18 mouse cellular contexts compared by ENCODE assay signal in genomic region chr1:24661551-24661950, GRCm38 (mm10). TPM values are rescaled to one million over a fixed set of nuclear protein-coding genes. Genes with fewer than 3 reads are reported as not detected.
DNase-seq lines count a peak whose midpoint lies in the region; ATAC-seq lines count a peak whose summit lies in the region.
"Had no signal": no experiment of that assay in that cellular context is flagged by ENCODE, and none has a peak within 500 bp of the region (broad histone marks: within the 10 kb centered on the region; RNA-seq: fewer than 3 reads in every experiment).

No protein-coding gene starts in this region.

- DNase-seq in heart, adult 11 months, result peak; percentile 46
- DNase-seq in layer of hippocampus, adult 8-10 months (ENCODE audit: low spot score in 2 of 2), result peak; percentile 88 to 92
- DNase-seq in left cerebral cortex, postnatal 14 days (ENCODE audit: low spot score in 2 of 2), result peak; percentile 87 to 95
- no peak for DNase-seq in thymus, postnatal 4 days
- no peak for DNase-seq in midbrain, embryonic 14.5 days
- DNase-seq in yolk sac, embryonic 10.5 days (ENCODE audit: low spot score), result no peak
- DNase-seq: embryo, embryonic 11 days; heart, adult 18-20 months; kidney, adult 8-10 months; spleen, adult 18-20 months; thymus, postnatal 25 days had no signal

- H3K4me3 ChIP-seq in heart, embryonic 11.5 days (ENCODE audit: low read depth, low read length), result no peak overlapping the region
- no peak overlapping the region for H3K4me3 ChIP-seq in midbrain, embryonic 14.5 days (replicated peaks; ENCODE audit: low read depth, low read length)
- no peak overlapping the region for H3K4me3 ChIP-seq in midbrain, embryonic 13.5 days (replicated peaks)
- H3K4me3 ChIP-seq: hindbrain, embryonic 10.5 days; limb, embryonic 15.5 days; midbrain, embryonic 12.5 days; neural tube, embryonic 13.5 days had no signal

- intact Hi-C loops in left cerebral cortex, postnatal 14 days (cut with DNase I), result no loop called here

- H3K9ac ChIP-seq in heart, embryonic 11.5 days (ENCODE audit: low read depth, low read length), result no peak overlapping the region
- no peak overlapping the region for H3K9ac ChIP-seq in midbrain, embryonic 14.5 days (replicated peaks; ENCODE audit: low read length)
- H3K9ac ChIP-seq in midbrain, embryonic 13.5 days (replicated peaks), result no peak overlapping the region
- H3K9ac ChIP-seq: limb, embryonic 15.5 days; midbrain, embryonic 12.5 days; neural tube, embryonic 13.5 days had no signal

- no peaks in the 10 kb centered on the region for H3K36me3 ChIP-seq in heart, embryonic 11.5 days (ENCODE audit: control insufficient read depth, insufficient read depth, low read length)
- H3K36me3 ChIP-seq in midbrain, embryonic 14.5 days (ENCODE audit: control insufficient read depth, insufficient read depth, low read length), result no peaks in the 10 kb centered on the region
- no peaks in the 10 kb centered on the region for H3K36me3 ChIP-seq in midbrain, embryonic 13.5 days
- H3K36me3 ChIP-seq: hindbrain, embryonic 10.5 days; limb, embryonic 15.5 days; midbrain, embryonic 12.5 days; neural tube, embryonic 13.5 days had no signal

- H3K27me3 ChIP-seq in heart, embryonic 11.5 days (ENCODE audit: control insufficient read depth, insufficient read depth, low read length), result no peaks in the 10 kb centered on the region
- no peaks in the 10 kb centered on the region for H3K27me3 ChIP-seq in midbrain, embryonic 14.5 days (ENCODE audit: control insufficient read depth, insufficient read depth, low read length)
- no peaks in the 10 kb centered on the region for H3K27me3 ChIP-seq in midbrain, embryonic 13.5 days
- H3K27me3 ChIP-seq: limb, embryonic 15.5 days; midbrain, embryonic 12.5 days; neural tube, embryonic 13.5 days had no signal

- H3K4me1 ChIP-seq in heart, embryonic 11.5 days (ENCODE audit: control insufficient read depth, insufficient read depth, low read length), result no peaks in the 10 kb centered on the region
- H3K4me1 ChIP-seq in midbrain, embryonic 14.5 days (ENCODE audit: control insufficient read depth, insufficient read depth, low read length), result no peaks in the 10 kb centered on the region
- H3K4me1 ChIP-seq in midbrain, embryonic 13.5 days (replicated peaks), result no peaks in the 10 kb centered on the region
- H3K4me1 ChIP-seq: hindbrain, embryonic 10.5 days; limb, embryonic 15.5 days; midbrain, embryonic 12.5 days; neural tube, embryonic 13.5 days had no signal

- H3K4me2 ChIP-seq in heart, embryonic 11.5 days, result no peak overlapping the region
- H3K4me2 ChIP-seq in midbrain, embryonic 14.5 days (ENCODE audit: low read length), result no peak overlapping the region
- no peak overlapping the region for H3K4me2 ChIP-seq in midbrain, embryonic 13.5 days (replicated peaks)
- H3K4me2 ChIP-seq: limb, embryonic 15.5 days; midbrain, embryonic 12.5 days; neural tube, embryonic 13.5 days had no signal

- H3K9me3 ChIP-seq in heart, embryonic 11.5 days (replicated peaks; ENCODE audit: control insufficient read depth, low read length), result no peaks in the 10 kb centered on the region; the same call in 1 of the 2 replicates
- no peaks in the 10 kb centered on the region; the same call in 1 of the 2 replicates for H3K9me3 ChIP-seq in midbrain, embryonic 14.5 days (ENCODE audit: control insufficient read depth, low read length)
- 0 out of 2 replicates have a peak, but pooled peaks cover 2% of the 10 kb centered on the region for H3K9me3 ChIP-seq in midbrain, embryonic 13.5 days
- H3K9me3 ChIP-seq: limb, embryonic 15.5 days had no signal

- H3K27ac ChIP-seq in heart, embryonic 11.5 days (ENCODE audit: low read depth, low read length), result no peak overlapping the region
- no peak overlapping the region for H3K27ac ChIP-seq in midbrain, embryonic 14.5 days (replicated peaks; ENCODE audit: low read depth, low read length)
- no peak overlapping the region for H3K27ac ChIP-seq in midbrain, embryonic 13.5 days
- H3K27ac ChIP-seq: hindbrain, embryonic 10.5 days; limb, embryonic 15.5 days; midbrain, embryonic 12.5 days; neural tube, embryonic 13.5 days had no signal

- ATAC-seq in heart, embryonic 11.5 days (replicated peaks; ENCODE audit: insufficient number of reproducible peaks, low FRiP score, low TSS enrichment), result no peak
- ATAC-seq in midbrain, embryonic 14.5 days (ENCODE audit: low FRiP score, low TSS enrichment), result no peak
- no peak for ATAC-seq in midbrain, embryonic 13.5 days
- ATAC-seq: lung, postnatal 0 days had no signal

- 77% methylated on average over 3 of the region's 3 CpGs for WGBS in heart, embryonic 11.5 days (ENCODE audit: insufficient replicate concordance)
- 81% methylated on average over 3 of the region's 3 CpGs for WGBS in midbrain, embryonic 14.5 days
- 89% methylated on average over 3 of the region's 3 CpGs for WGBS in midbrain, embryonic 13.5 days

RNA-seq across cellular contexts. Expression of gene Lmbrd1, which starts 16.9 kb away (rescaled TPM):
- polyA plus RNA-seq in heart, embryonic 11.5 days (2014; fragmentation: Nextera tagmentation; extraction: Ambion mirVana), result 21.9 and 28.3 TPM in 2 replicates
- total RNA-seq in layer of hippocampus, adult 8-10 months (2022), result 100 to 1,000 TPM; 110 to 121 (median 115) TPM
- 100 to 1,000 TPM; 117 to 120 TPM for total RNA-seq in left cerebral cortex, postnatal 14 days (2021)
- polyA plus RNA-seq in midbrain, embryonic 14.5 days (2014; fragmentation: Nextera tagmentation; extraction: Ambion mirVana), result 37.6 and 45.6 TPM in 2 replicates
- polyA plus RNA-seq in midbrain, embryonic 13.5 days (2015; fragmentation: Nextera tagmentation; extraction: Ambion mirVana), result 37.1 and 38.7 TPM in 2 replicates

Comparison
In these comparisons a context has a peak if more than half of its experiments do, and no peak if none do; other contexts are left out.
1. DNase-seq: peak in heart, adult 11 months (single experiment), layer of hippocampus, adult 8-10 months (2 of 2) and left cerebral cortex, postnatal 14 days (2 of 2); none in thymus, postnatal 4 days (single experiment), midbrain, embryonic 14.5 days (single experiment) and yolk sac, embryonic 10.5 days (single experiment).